Mouse (Mus musculus): ENCODE results near the gene Acss3.

DNA sequence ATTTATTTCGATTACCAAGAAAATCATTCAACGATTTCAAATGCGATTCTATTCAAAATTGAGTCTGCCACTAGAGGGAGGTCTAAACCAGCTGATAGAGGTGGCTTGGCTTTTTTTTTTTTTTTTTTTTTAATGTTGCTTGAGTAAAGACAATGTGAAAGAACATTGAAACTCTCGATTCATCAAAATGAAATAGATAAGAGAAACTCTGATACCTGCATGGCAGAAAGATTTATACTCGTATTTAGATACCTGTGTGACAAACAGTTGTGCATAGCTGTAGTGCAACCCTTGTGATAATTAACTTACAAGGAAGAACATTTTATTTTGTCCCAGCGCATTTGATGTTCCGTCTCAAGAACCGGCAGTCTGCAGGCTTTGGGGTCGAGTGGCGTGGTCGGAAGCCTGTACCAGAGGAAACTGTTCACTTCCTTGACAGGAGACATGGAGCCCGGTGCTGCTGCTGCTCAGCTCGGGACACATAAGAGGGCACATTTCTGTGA lies 190.8 kb downstream of the Acss3 start:
- TF ChIP-seq CTCF (IDR thresholded peaks at IDR 0.05; ENCODE audit: low read depth) (no peak; the same call in 1 of the 2 replicates), EP300 (IDR thresholded peaks at IDR 0.05; ENCODE audit: low read depth) (no peak)
